Mouse (Mus musculus) testis, adult 2 months (tissue): ENCODE results near the gene Cobll1.

ENCODE experiments used
- CTCF ChIP-seq: fragments of 200-500 bp; IDR thresholded peaks from 2 replicates; pipeline ENCODE4 v1.5.1; 2012; ENCODE audit warnings: low read depth, mild to moderate bottlenecking, inconsistent platforms, low read length, moderate library complexity; ENCODE audit not compliant: control insufficient read depth, insufficient read depth, insufficient replicate concordance
- POLR2A ChIP-seq: fragments of 200-500 bp; IDR thresholded peaks from 2 replicates; pipeline ENCODE4 v1.6.1; 2012; ENCODE audit warnings: low read depth, mild to moderate bottlenecking, inconsistent platforms, low read length, moderate library complexity; ENCODE audit not compliant: control insufficient read depth

- TF ChIP-seq CTCF (no peak), POLR2A (no peak)
Measured at GRCm38 (mm10) chr2:65218318-65218717, 20.9 kb downstream of the Cobll1 start.
